Mouse (Mus musculus): ENCODE results near the gene Sinhcaf. TPM values are rescaled to one million over a fixed set of nuclear protein-coding genes. Genes with fewer than 3 reads are reported as not detected.
"Not testable (repeated sequence)": the region's sequence is repeated elsewhere in the genome, so short reads cannot be mapped to it uniquely, and the experiment has no call there.

Gene Sinhcaf
- polyA plus RNA-seq, 1 experiment = 1.5 TPM

DNA sequence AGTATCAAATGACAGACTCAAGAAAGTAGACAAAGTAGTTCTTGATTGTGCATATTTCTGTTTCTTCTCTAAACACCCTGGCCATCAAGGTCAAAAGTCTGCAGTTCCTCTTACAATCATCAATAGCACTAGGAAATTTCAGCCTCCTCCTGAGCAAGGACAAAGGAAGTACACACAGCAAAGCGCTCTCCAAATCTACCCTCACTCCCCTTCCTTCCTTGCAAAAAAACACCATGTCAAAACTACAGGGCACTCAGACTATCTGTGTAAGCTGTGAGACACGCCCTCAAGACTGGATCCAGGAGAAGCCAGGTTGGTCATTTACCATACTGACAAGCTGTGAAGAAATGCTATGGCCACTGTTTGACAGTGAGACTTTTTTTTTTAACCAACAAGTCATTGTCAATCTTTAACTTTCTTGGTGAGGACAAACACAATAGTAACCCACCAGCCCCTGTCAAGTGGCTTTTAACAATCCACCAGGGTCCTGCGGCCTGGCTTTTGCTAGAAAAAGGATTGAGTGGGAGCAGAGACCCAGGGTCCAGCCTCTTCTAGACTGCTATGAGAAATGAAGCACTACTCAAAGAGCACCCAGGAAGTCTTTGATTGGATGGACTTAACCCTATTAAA lies 11.2 kb downstream of the Sinhcaf start:
- Histone ChIP-seq H3K4me3 (ENCODE audit: low read depth, low read length) (no peak overlapping the region), H3K36me3 (ENCODE audit: control insufficient read depth, insufficient read depth, low read length) (peaks cover 14% of the 10 kb centered on the region), H3K27me3 (ENCODE audit: control insufficient read depth, insufficient read depth, low read length) (no peaks in the 10 kb centered on the region), H3K4me1 (ENCODE audit: control insufficient read depth, insufficient read depth, insufficient read length, low read length) (peaks cover 13% of the 10 kb centered on the region), H3K27ac (ENCODE audit: insufficient read depth, low read depth, low read length) (no peak overlapping the region)
- 36% methylated on average over 3 of the region's 3 CpGs for WGBS
- no peak for TF ChIP-seq CTCF (IDR thresholded peaks at IDR 0.05; ENCODE audit: extremely low read depth, insufficient read length, insufficient replicate concordance, low read depth, low read length)
- no peak for TF ChIP-seq POLR2A (IDR thresholded peaks at IDR 0.05; ENCODE audit: low read depth, low read length)

DNA sequence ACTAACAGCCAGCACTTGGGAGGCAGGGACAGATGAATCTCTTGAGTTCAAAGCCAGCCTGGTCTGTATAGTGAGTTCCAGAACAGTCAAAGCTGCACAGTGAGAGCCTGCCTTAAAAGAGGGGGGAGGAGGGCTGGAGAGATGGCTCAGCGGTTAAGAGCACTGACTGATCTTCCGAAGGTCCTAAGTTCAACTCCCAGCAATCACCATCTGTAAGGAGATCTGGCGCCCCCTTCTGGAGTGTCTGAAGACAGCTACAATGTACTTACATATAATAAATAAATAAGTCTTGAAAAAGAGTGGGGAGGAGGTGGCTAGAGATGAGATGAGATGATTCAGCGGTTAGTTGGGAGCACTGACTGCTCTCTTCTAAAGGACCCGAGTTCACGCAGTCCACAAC lies 15.0 kb downstream of the Sinhcaf start:
- Histone ChIP-seq H3K4me1 (ENCODE audit: control insufficient read depth, insufficient read depth, insufficient read length, low read length) (peaks cover 8% of the 10 kb centered on the region), H3K4me3 (ENCODE audit: low read depth, low read length) (no peak overlapping the region), H3K36me3 (ENCODE audit: control insufficient read depth, insufficient read depth, low read length) (peaks cover 30% of the 10 kb centered on the region), H3K27me3 (ENCODE audit: control insufficient read depth, insufficient read depth, low read length) (no peaks in the 10 kb centered on the region), H3K27ac (ENCODE audit: insufficient read depth, low read depth, low read length) (no peak overlapping the region)
- 73% methylated on average over 6 of the region's 6 CpGs for WGBS
- peak; percentile 38; the same call in 1 of the 2 replicates for TF ChIP-seq CTCF (IDR thresholded peaks at IDR 0.05; ENCODE audit: extremely low read depth, insufficient read length, insufficient replicate concordance, low read depth, low read length)
- TF ChIP-seq POLR2A (IDR thresholded peaks at IDR 0.05; ENCODE audit: low read depth, low read length) = no peak

DNA sequence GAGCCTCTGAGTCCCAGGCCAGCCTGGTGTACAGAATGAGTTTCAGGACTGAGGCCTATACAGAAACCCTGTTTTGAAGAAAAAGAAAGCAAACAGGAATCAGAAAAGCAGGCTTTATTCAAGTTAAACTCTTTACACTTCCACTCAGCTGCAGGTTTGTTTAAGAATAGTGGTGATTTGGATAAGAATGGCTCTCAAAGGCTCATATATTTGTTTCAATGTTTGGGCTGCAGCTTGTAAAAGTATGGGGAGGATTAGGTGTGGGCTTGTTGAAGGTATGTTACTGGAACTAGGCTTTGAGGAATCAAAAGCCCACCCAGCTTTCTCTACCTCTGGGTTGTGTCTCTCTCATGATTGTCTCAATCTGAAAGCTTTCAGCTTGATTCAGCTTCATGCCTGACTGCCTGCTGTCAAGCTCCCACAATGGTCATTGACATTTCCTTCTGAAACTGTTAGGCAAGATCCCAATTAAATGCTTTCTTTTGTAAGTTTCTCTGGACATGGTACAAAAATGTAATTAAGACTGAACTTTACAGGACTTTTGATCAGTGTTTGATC lies 27.3 kb downstream of the Sinhcaf start:
- Histone ChIP-seq H3K4me3 (ENCODE audit: low read depth, low read length) (no peak overlapping the region), H3K27me3 (ENCODE audit: control insufficient read depth, insufficient read depth, low read length) (no peaks in the 10 kb centered on the region), H3K36me3 (ENCODE audit: control insufficient read depth, insufficient read depth, low read length) (peaks cover 10% of the 10 kb centered on the region), H3K4me1 (ENCODE audit: control insufficient read depth, insufficient read depth, insufficient read length, low read length) (no peaks in the 10 kb centered on the region), H3K27ac (ENCODE audit: insufficient read depth, low read depth, low read length) (no peak overlapping the region)
- TF ChIP-seq POLR2A (IDR thresholded peaks at IDR 0.05; ENCODE audit: low read depth, low read length) (no peak), CTCF (IDR thresholded peaks at IDR 0.05; ENCODE audit: extremely low read depth, insufficient read length, insufficient replicate concordance, low read depth, low read length) (no peak)

DNA sequence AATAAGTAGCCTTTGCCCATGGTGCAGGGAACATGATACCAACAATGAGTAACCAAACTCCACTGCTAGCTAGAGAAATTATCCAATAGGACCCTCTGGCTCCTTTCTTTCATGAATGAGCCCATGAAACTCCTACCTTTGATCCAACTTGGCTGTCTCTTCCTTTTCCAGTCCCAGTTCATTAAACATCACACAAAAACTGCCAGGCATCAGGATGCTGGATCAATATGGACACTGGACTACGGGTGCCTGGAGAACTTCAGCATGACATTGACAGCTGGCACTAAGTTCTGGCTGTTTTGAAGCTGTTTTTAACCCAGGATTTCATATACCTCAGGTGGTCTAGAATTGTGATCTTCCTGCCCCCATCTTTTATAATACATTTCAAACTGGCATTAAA lies 28.6 kb downstream of the Sinhcaf start:
- no peaks in the 10 kb centered on the region for H3K27me3 ChIP-seq (ENCODE audit: control insufficient read depth, insufficient read depth, low read length)
- H3K36me3 ChIP-seq (ENCODE audit: control insufficient read depth, insufficient read depth, low read length) = peaks cover 5% of the 10 kb centered on the region
- WGBS = 46% methylated on average over 1 of the region's 1 CpGs
- H3K4me3 ChIP-seq (ENCODE audit: low read depth, low read length) = no peak overlapping the region
- no peak overlapping the region for H3K27ac ChIP-seq (ENCODE audit: insufficient read depth, low read depth, low read length)
- H3K4me1 ChIP-seq (ENCODE audit: control insufficient read depth, insufficient read depth, insufficient read length, low read length) = no peaks in the 10 kb centered on the region
- TF ChIP-seq CTCF (IDR thresholded peaks at IDR 0.05; ENCODE audit: extremely low read depth, insufficient read length, insufficient replicate concordance, low read depth, low read length) (no peak), POLR2A (IDR thresholded peaks at IDR 0.05; ENCODE audit: low read depth, low read length) (no peak)

DNA sequence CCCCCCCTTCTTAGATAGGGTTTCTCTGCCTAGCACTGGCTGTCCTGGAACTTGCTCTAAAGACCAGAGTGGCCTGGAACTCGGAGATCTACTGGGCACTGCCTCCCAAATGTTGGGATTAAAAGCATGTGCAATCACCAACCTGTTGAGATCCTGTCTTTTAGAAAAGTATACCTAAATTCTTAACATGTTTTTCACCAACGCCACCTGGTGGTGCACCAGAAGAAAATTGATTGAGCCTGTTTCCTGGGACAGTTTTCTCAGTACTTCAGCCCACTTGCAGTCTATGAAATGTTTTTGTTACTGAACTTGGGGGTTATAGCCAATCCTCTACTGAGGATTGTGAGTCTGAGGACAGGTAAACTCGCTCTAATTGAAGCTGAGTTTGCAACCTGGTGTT lies 29.4 kb downstream of the Sinhcaf start:
- H3K4me1 ChIP-seq (ENCODE audit: control insufficient read depth, insufficient read depth, insufficient read length, low read length) = no peaks in the 10 kb centered on the region
- TF ChIP-seq POLR2A (IDR thresholded peaks at IDR 0.05; ENCODE audit: low read depth, low read length) (no peak), CTCF (IDR thresholded peaks at IDR 0.05; ENCODE audit: extremely low read depth, insufficient read length, insufficient replicate concordance, low read depth, low read length) (no peak)
- no peak overlapping the region for H3K4me3 ChIP-seq (ENCODE audit: low read depth, low read length)
- peaks cover 5% of the 10 kb centered on the region for H3K36me3 ChIP-seq (ENCODE audit: control insufficient read depth, insufficient read depth, low read length)
- no peaks in the 10 kb centered on the region for H3K27me3 ChIP-seq (ENCODE audit: control insufficient read depth, insufficient read depth, low read length)
- WGBS = 41% methylated on average over 3 of the region's 3 CpGs
- H3K27ac ChIP-seq (ENCODE audit: insufficient read depth, low read depth, low read length) = no peak overlapping the region

DNA sequence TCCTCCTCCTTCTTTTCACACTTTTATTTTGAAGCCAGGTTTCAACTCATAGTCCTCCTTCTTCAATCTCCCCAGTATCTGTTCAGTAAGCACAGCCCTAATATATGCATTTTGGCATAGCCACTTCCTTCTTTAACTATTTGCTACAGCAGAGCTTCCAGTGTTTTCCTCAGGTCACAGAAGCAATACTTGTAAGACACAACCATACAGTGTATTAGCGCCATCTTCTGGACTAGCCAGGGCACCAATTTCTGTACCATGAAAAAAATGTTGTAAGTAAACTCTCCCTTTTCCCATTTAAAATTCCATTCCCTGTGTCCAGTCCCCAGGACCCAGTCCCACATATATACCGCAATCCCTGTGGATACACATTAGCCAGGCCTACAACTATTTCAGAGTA lies 32.3 kb downstream of the Sinhcaf start:
- WGBS = 6% methylated on average over 2 of the region's 2 CpGs
- Histone ChIP-seq H3K27me3 (ENCODE audit: control insufficient read depth, insufficient read depth, low read length) (no peaks in the 10 kb centered on the region), H3K36me3 (ENCODE audit: control insufficient read depth, insufficient read depth, low read length) (no peaks in the 10 kb centered on the region), H3K27ac (ENCODE audit: insufficient read depth, low read depth, low read length) (no peak overlapping the region), H3K4me3 (ENCODE audit: low read depth, low read length) (no peak overlapping the region), H3K4me1 (ENCODE audit: control insufficient read depth, insufficient read depth, insufficient read length, low read length) (no peaks in the 10 kb centered on the region)
- TF ChIP-seq CTCF (IDR thresholded peaks at IDR 0.05; ENCODE audit: extremely low read depth, insufficient read length, insufficient replicate concordance, low read depth, low read length) = no peak
- TF ChIP-seq POLR2A (IDR thresholded peaks at IDR 0.05; ENCODE audit: low read depth, low read length) = no peak

DNA sequence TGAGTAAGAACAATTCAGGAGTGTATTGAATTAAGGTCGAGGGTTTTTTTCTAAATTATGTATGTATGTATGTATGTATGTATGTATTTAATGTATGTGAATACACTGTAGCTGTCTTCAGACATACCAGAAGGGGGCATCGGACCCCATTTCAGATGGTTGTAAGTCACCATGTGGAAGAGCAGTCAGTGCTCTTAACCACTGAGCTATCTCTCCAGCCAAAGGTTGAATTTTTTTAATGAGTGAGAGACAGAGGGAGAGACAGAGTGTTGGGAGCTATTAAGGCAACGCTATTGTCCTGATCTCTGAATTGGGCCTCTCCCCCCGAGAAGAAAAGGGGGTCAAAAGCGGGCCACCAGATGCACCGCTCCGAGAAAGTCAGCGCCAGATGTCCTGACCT lies 34.4 kb downstream of the Sinhcaf start:
- H3K4me3 ChIP-seq (ENCODE audit: low read depth, low read length); H3K27me3 ChIP-seq (ENCODE audit: control insufficient read depth, insufficient read depth, low read length); H3K27ac ChIP-seq (ENCODE audit: insufficient read depth, low read depth, low read length); H3K4me1 ChIP-seq (ENCODE audit: control insufficient read depth, insufficient read depth, insufficient read length, low read length); H3K36me3 ChIP-seq (ENCODE audit: control insufficient read depth, insufficient read depth, low read length): not testable (repeated sequence)
- WGBS = 81% methylated on average over 8 of the region's 8 CpGs
